Mouse (Mus musculus): Measurements from ENCODE around the gene Nckap1l. TPM values are rescaled to one million over a fixed set of nuclear protein-coding genes. Genes with fewer than 3 reads are reported as not detected.

The Nckap1l gene
- total RNA-seq, 1 experiment from 2014 or later: 3.7 TPM

DNA sequence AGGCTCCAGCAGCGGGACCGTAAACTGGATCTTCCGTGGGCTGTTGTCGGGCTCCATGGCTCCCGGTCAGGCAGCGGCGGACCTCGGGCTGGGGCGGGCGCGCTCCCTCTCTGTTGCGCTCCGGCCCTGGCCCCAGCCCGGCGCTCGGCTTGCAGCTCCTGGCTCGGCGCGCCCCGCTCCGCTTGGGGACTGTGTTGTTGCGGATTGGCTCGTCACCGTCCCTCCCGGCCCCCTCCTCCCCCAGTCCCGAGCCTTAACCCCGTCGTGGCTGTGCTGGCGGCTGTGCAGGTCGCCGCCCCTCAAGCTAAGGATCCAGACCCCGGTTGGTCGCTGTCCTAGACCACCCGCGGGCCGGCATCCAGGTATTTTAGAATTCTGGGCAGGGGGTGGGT, 84.2 kb downstream of the Nckap1l start, which contains the start of gene Ppp1r1a:
TSS of gene Ppp1r1a (minus strand) at position 182 of the 392 bp plus-strand sequence.
- peak; percentile 85 for DNase-seq

GRCm38 (mm10) chr15:103539259-103539658, 85.7 kb downstream of the Nckap1l start:
- no peak for DNase-seq

- DNase-seq: no peak
These were observed 87.1 kb downstream of the Nckap1l start for GRCm38 (mm10) chr15:103540646-103541045.

- no peak for DNase-seq
These were observed 88.9 kb downstream of the Nckap1l start for GRCm38 (mm10) chr15:103542526-103542925.

- no peak for DNase-seq
These were observed 94.4 kb downstream of the Nckap1l start for GRCm38 (mm10) chr15:103547983-103548382.

Other genes starting within 250 kb of the Nckap1l start
- 73.0 and 73.8 TPM in 2 replicates for gene Cbx5, start 214.0 kb upstream of the Nckap1l start, total RNA-seq (2021)
- gene Hnrnpa1, start 213.4 kb upstream of the Nckap1l start, total RNA-seq (2021): 273 and 322 TPM in 2 replicates
- gene Nfe2, start 195.4 kb upstream of the Nckap1l start, total RNA-seq (2021): 1.0 and 4.7 TPM in 2 replicates
- 118 and 125 TPM in 2 replicates for gene Copz1, start 181.1 kb upstream of the Nckap1l start, total RNA-seq (2021)
- not detected in 2 replicates for gene Gpr84, start 143.2 kb upstream of the Nckap1l start, total RNA-seq (2021)
- 18.7 and 19.9 TPM in 2 replicates for gene Zfp385a, start 113.7 kb upstream of the Nckap1l start, total RNA-seq (2021)
- 34.9 and 37.7 TPM in 2 replicates for gene Itga5, start 87.0 kb upstream of the Nckap1l start, total RNA-seq (2021)
- not detected in 2 replicates for gene Gtsf1, start 23.3 kb upstream of the Nckap1l start, total RNA-seq (2021)
- not detected in 2 replicates for gene Gtsf2, start 5.3 kb upstream of the Nckap1l start, total RNA-seq (2021)
- gene Pde1b, start 49.2 kb downstream of the Nckap1l start, total RNA-seq (2021): 5.2 and 8.1 TPM in 2 replicates
- 18.7 and 19.3 TPM in 2 replicates for gene Ppp1r1a, start 84.2 kb downstream of the Nckap1l start, total RNA-seq (2021)
- gene Glycam1, start 111.3 kb downstream of the Nckap1l start, total RNA-seq (2021): 208 TPM in 1 of 2 replicates, not detected in the other

All from adrenal gland, postnatal 14 days (tissue).